Mouse (Mus musculus) ES-Bruce4 (cell line): ENCODE measurements at regions not wholly inside any gene's neighbourhood (a gene's known extent, or its start where the extent isn't known, plus 50 kb on each side); places are given as distances from the start of the nearest gene placed in this dataset.

ENCODE experiments used
- CTCF ChIP-seq: IDR thresholded peaks from one replicate; pipeline ENCODE4 v1.8.1; 2011; ENCODE audit warnings: low read depth, low read length
- EP300 ChIP-seq: IDR thresholded peaks from 2 replicates; pipeline ENCODE4 v1.6.1; 2011; ENCODE audit warnings: low read depth, low read length; ENCODE audit not compliant: insufficient read depth
- POLR2A ChIP-seq: IDR thresholded peaks from one replicate; pipeline ENCODE4 v1.8.1; 2011; ENCODE audit warnings: low read length; ENCODE audit not compliant: insufficient read depth

- TF ChIP-seq EP300 = no peak
- TF ChIP-seq CTCF = no peak
- TF ChIP-seq POLR2A = no peak
Observed at GRCm38 (mm10) chr2:178584970-178585566, 154.7 kb downstream of the Cdh26 start.
